Mouse (Mus musculus) cerebellum, adult 2 months (tissue): Measurements from ENCODE around the gene Gstp3.

Experiments used
- CTCF ChIP-seq: fragments of 200-500 bp; IDR thresholded peaks from 2 replicates; pipeline ENCODE4 v1.5.1; 2011; ENCODE audit warnings: low read depth, mild to moderate bottlenecking, control low read depth, low read length, moderate library complexity, borderline replicate concordance; ENCODE audit not compliant: insufficient read depth
- POLR2A ChIP-seq: fragments of 200-500 bp; IDR thresholded peaks from 2 replicates; pipeline ENCODE4 v1.6.1; 2011; ENCODE audit warnings: low read length, control low read depth, borderline replicate concordance; ENCODE audit not compliant: insufficient read depth

DNA sequence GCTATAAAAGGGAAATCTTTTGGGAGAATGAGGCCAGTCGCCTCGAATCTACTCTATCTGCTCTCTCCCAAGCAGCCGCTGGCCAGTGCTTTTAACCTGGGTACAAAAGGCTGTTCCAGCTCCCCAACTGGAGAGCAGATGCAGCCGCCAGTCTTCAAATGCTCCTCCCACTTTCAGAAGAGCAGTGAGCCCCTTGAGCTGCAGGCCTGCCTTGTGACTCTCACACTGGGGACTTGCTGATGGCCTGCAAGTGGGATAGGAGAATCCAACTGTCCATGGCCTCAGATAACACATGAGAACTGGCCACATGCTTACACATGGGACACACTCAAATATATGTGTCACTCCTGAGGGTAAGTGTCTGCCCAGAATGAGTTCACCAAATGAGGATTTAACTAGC lies 2.6 kb downstream of the Gstp3 start:
- TF ChIP-seq CTCF (no peak), POLR2A (no peak)
